Mouse (Mus musculus) lung, postnatal 0 days (tissue): Measurements from ENCODE around the gene Mia.

Source experiments
- CTCF ChIP-seq: IDR thresholded peaks from 2 replicates; pipeline ENCODE4 v1.5.1; 2016; ENCODE audit warnings: antibody characterized with exemption, mild to moderate bottlenecking
- EP300 ChIP-seq: IDR thresholded peaks from 2 replicates; pipeline ENCODE4 v1.6.1; 2016; ENCODE audit warnings: antibody characterized with exemption, mild to moderate bottlenecking, control low read depth

- TF ChIP-seq CTCF (no peak), EP300 (no peak)
These were observed 12.6 kb downstream of the Mia start for GRCm38 (mm10) chr7:27168371-27168770.
